Mouse (Mus musculus) intestine, embryonic 16.5 days (tissue): ENCODE data around the gene Cct5. TPM values are rescaled to one million over a fixed set of nuclear protein-coding genes. Genes with fewer than 3 reads are reported as not detected.

Experiments used
- ATAC-seq: fragments of 200-750 bp; cut with Nextera tagmentation; 2 replicates; pipeline ENCODE4 v1.8.0; 2017; ENCODE audit warnings: moderate TSS enrichment, moderate library complexity
- H3K27ac ChIP-seq: fragments of 300-500 bp; sonication (generic); 2 replicates; pipeline ENCODE4 v1.5.1; 2014; ENCODE audit warnings: mild to moderate bottlenecking, low read length
- H3K27me3 ChIP-seq: fragments of 300-500 bp; sonication (generic); replicated peaks from 2 replicates; pipeline ENCODE4 v1.6.1; 2014; ENCODE audit warnings: low read length, control low read depth, mixed read lengths; ENCODE audit not compliant: control insufficient read depth, insufficient read depth
- H3K36me3 ChIP-seq: fragments of 300-500 bp; sonication (generic); 2 replicates; pipeline ENCODE4 v1.6.1; 2014; ENCODE audit warnings: low read length, control low read depth; ENCODE audit not compliant: control insufficient read depth, insufficient read depth
- H3K4me1 ChIP-seq: fragments of 300-500 bp; sonication (generic); 2 replicates; pipeline ENCODE4 v1.6.1; 2014; ENCODE audit warnings: low read length, control low read depth, mixed read lengths; ENCODE audit not compliant: control insufficient read depth, insufficient read depth
- H3K4me2 ChIP-seq: fragments of 300-500 bp; sonication (generic); 2 replicates; pipeline ENCODE4 v1.6.1; 2014; ENCODE audit warnings: low read depth, low read length, control low read depth
- H3K4me3 ChIP-seq: fragments of 300-500 bp; sonication (generic); 2 replicates; pipeline ENCODE4 v1.5.1; 2014; ENCODE audit warnings: mild to moderate bottlenecking, low read length
- H3K9ac ChIP-seq: fragments of 300-500 bp; sonication (generic); 2 replicates; pipeline ENCODE4 v1.6.1; 2014; ENCODE audit warnings: low read depth, low read length
- H3K9me3 ChIP-seq: fragments of 300-500 bp; sonication (generic); 2 replicates; pipeline ENCODE4 v1.6.1; 2016; ENCODE audit warnings: low read length, control low read depth; ENCODE audit not compliant: control insufficient read depth
- WGBS: fragments of 180-500 bp; shearing (Covaris S2); extraction: QIAGEN DNeasy Blood & Tissue Kit; methylation state at CpG from one replicate; pipeline ENCODE4 v1.1.7; 2014; 5-methylcytosine and 5-hydroxymethylcytosine counted together
- polyA plus RNA-seq: library from polyadenylated mRNA; unstranded; fragments of >200 nt; fragmentation: Nextera tagmentation; extraction: Ambion mirVana; gene quantifications from 2 replicates; pipeline ENCODE4 v1.2.1, GENCODE M21; 2015

Gene Cct5
- polyA plus RNA-seq, 1 experiment from 2014 or later: 467 TPM

DNA sequence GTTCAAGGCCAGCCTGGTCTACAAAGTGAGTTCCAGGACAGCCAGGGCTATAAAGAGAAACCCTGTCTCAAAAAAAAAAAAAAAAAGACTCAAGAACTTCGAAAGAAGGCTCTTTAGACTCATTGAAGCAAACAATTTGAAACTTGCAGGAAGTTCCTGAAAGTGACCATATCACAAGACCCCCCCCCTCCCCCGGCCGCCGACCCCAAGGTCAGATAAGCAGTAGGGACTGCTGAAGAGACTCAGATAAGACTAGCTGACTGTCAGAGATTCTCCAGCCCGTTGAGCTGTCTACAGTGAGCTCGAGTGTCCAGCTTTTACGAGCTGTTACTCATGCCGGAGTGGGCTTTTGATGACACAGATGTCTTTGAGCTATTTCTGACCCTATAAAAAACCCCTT lies 38.8 kb downstream of the Cct5 start:
- Histone ChIP-seq H3K36me3 (no peaks in the 10 kb centered on the region), H3K4me1 (peaks cover 3% of the 10 kb centered on the region; the same call in 1 of the 2 replicates), H3K27ac (peak overlapping the region; percentile 68; the same call in 1 of the 2 replicates), H3K9me3 (no peaks in the 10 kb centered on the region; the same call in 1 of the 2 replicates), H3K27me3 (no peaks in the 10 kb centered on the region), H3K9ac (no peak overlapping the region), H3K4me3 (no peak overlapping the region), H3K4me2 (no peak overlapping the region)
- 63% methylated on average over 8 of the region's 8 CpGs for WGBS
- no peak for ATAC-seq

DNA sequence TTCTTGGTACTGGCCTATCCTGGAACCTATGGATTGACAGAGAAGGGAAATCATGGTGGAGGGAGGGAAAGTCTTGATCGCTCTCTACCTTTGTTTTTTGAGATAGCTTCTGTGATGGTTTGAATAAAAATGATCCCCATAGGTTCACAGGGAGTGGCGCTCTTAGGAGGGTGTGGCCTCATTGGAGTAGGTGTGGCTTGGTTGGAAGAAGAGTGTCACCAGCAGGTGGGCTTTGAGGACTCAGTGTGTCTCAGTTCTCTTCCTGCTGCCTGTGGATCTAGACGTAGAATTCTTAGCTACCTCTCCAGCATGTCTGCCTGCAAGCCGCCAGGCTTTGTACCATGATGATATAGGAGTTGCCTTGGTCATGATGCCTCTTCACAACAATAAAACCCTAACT lies 39.6 kb downstream of the Cct5 start:
- no peaks in the 10 kb centered on the region for H3K27me3 ChIP-seq
- no peak for ATAC-seq
- WGBS: 94% methylated on average over 4 of the region's 4 CpGs
- H3K4me2 ChIP-seq: no peak overlapping the region
- H3K4me3 ChIP-seq: no peak overlapping the region
- H3K9me3 ChIP-seq: no peaks in the 10 kb centered on the region; the same call in 1 of the 2 replicates
- H3K27ac ChIP-seq: no peak overlapping the region
- H3K9ac ChIP-seq: no peak overlapping the region
- H3K4me1 ChIP-seq: peaks cover 3% of the 10 kb centered on the region; the same call in 1 of the 2 replicates
- H3K36me3 ChIP-seq: no peaks in the 10 kb centered on the region

DNA sequence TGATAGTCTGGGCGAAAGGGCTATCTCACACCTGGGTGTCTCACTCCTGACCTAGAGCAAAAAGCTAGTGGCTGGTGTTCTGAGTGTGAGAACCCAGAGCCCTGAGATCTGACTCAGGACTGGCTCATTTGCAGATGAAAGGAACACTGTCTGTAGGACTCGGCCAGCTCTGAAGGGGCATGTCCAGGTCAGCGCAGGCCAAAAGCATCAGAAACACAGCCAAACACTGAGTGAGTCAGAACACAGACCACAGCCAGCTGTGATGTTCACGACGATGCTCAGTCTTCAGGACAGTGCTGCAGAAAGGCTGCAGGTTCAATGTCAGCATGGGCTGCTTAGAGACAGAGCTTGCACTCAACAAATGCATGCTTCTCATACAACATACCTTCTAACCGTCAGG lies 40.2 kb downstream of the Cct5 start:
- Histone ChIP-seq H3K4me2 (no peak overlapping the region), H3K27me3 (no peaks in the 10 kb centered on the region), H3K9me3 (no peaks in the 10 kb centered on the region; the same call in 1 of the 2 replicates), H3K4me1 (peaks cover 3% of the 10 kb centered on the region; the same call in 1 of the 2 replicates), H3K9ac (no peak overlapping the region), H3K36me3 (no peaks in the 10 kb centered on the region), H3K27ac (no peak overlapping the region), H3K4me3 (no peak overlapping the region)
- 76% methylated on average over 6 of the region's 6 CpGs for WGBS
- ATAC-seq: no peak

DNA sequence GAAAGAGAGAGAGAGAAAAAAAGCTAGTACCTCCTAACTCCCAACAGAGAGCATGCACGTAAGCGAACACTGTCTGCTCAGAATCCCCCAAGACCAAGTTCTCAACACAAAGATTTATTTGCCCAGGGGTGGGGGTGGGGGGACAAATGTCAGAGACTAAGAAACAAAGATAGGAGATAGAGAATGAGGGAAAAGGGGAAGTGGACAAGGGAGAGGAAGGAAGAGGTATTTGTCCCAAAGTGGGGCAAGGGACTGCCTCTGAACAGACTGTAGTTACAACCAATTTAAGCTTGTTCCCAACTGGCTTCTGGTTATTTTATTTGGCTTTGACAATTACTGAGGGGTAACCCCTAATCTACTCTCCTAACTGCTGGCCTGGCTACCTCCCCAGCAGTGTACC lies 46.7 kb downstream of the Cct5 start:
- H3K36me3 ChIP-seq: no peaks in the 10 kb centered on the region
- no peaks in the 10 kb centered on the region for H3K9me3 ChIP-seq
- no peak overlapping the region for H3K27ac ChIP-seq
- WGBS: 82% methylated on average over 2 of the region's 2 CpGs
- H3K9ac ChIP-seq: no peak overlapping the region
- no peaks in the 10 kb centered on the region for H3K4me1 ChIP-seq
- no peaks in the 10 kb centered on the region for H3K27me3 ChIP-seq
- H3K4me3 ChIP-seq: no peak overlapping the region
- no peak for ATAC-seq
- H3K4me2 ChIP-seq: no peak overlapping the region

DNA sequence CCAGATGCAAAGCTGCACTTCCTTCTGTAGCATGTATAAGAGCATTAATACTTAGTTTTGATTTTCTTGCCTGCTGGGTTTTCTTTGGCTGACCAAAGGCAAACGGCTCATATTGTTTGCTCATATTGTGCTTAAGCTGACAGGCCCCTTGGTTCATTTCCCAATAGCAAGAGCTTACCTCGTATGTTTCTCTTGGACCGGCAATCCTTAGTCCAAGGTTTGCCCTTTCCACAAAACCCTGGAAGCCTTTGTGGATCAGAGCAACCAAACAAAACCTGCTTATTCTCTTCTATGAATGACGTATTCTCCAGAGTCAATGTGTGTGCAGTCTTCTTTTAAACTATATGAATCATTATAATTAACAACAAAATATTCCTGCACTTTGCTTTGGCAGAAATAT lies 51.2 kb downstream of the Cct5 start:
- no peak for ATAC-seq
- Histone ChIP-seq H3K9me3 (no peaks in the 10 kb centered on the region), H3K36me3 (no peaks in the 10 kb centered on the region), H3K9ac (no peak overlapping the region), H3K4me3 (no peak overlapping the region), H3K4me1 (peaks cover 2% of the 10 kb centered on the region; the same call in 1 of the 2 replicates), H3K27ac (no peak overlapping the region), H3K27me3 (no peaks in the 10 kb centered on the region), H3K4me2 (no peak overlapping the region)
- WGBS: 75% methylated on average over 4 of the region's 4 CpGs

DNA sequence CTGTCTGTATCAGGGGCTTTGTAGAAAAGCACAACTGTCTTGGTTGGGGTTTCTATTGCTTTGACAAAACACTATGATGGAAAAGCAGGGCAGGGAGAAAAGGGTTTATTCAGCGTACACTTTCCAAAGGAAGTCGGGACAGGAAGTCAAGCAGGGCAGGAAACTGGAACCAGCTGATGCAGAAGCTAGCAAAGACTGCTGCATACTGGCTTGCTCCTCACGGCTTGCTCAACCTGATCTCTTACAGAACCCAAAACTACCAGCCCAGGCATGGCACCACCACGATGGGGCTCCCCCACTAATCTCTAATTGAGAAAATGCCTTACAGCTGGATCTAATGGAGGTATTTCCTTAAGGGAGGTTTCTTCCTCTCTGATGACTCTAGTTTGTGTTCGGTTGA lies 54.2 kb downstream of the Cct5 start:
- Histone ChIP-seq H3K36me3 (no peaks in the 10 kb centered on the region), H3K27ac (no peak overlapping the region), H3K4me3 (no peak overlapping the region), H3K4me2 (no peak overlapping the region), H3K9ac (no peak overlapping the region), H3K9me3 (no peaks in the 10 kb centered on the region), H3K27me3 (no peaks in the 10 kb centered on the region), H3K4me1 (peaks cover 7% of the 10 kb centered on the region; the same call in 1 of the 2 replicates)
- ATAC-seq: no peak
- 76% methylated on average over 5 of the region's 5 CpGs for WGBS

DNA sequence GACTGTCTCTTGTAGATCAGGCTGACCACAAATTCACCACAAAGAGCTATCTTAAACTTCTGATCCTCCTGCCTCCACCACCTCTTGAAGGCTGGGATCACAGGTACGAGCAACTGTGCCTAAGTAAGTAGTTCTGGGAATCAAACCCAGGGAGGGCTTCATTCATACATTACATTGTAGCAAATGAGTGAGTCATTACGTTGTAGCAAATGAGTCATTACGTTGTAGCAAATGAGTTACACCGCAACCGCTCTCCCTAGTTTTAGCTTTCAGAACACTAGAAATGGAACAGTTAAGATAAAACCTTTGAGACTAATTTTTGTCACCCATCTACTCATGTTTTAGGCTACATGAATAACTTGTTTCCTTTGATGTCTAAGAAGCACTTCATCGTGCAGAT lies 55.3 kb downstream of the Cct5 start:
- Histone ChIP-seq H3K9ac (no peak overlapping the region), H3K9me3 (no peaks in the 10 kb centered on the region), H3K4me1 (peaks cover 7% of the 10 kb centered on the region; the same call in 1 of the 2 replicates), H3K4me3 (no peak overlapping the region), H3K36me3 (no peaks in the 10 kb centered on the region), H3K4me2 (no peak overlapping the region), H3K27me3 (no peaks in the 10 kb centered on the region), H3K27ac (no peak overlapping the region)
- ATAC-seq: no peak
- WGBS: 89% methylated on average over 6 of the region's 6 CpGs

DNA sequence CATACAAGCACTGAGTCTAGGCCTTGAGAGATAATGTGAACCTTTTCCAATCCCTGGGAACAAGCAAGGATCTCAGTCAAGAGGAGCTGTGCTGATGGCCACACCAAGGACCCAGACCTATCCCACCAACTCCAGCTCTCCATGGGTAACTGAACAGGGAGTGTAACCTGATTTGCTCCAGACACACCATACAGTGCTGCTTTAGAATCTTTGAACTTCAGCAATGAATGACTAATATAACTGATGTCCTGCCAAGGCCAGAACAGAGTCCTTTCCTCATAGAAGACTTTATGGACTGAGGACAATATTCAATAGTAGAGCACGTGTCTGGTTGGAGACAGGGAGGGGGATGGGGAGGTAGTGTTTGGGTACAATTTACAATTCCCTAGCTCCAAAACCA lies 56.5 kb downstream of the Cct5 start:
- no peak overlapping the region for H3K4me2 ChIP-seq
- H3K9ac ChIP-seq: no peak overlapping the region
- H3K9me3 ChIP-seq: no peaks in the 10 kb centered on the region
- H3K36me3 ChIP-seq: no peaks in the 10 kb centered on the region
- H3K4me1 ChIP-seq: peaks cover 10% of the 10 kb centered on the region
- WGBS: 55% methylated on average over 1 of the region's 1 CpGs
- ATAC-seq: peak; percentile 78
- H3K4me3 ChIP-seq: no peak overlapping the region
- peak overlapping the region; percentile 53 for H3K27ac ChIP-seq
- H3K27me3 ChIP-seq: no peaks in the 10 kb centered on the region

DNA sequence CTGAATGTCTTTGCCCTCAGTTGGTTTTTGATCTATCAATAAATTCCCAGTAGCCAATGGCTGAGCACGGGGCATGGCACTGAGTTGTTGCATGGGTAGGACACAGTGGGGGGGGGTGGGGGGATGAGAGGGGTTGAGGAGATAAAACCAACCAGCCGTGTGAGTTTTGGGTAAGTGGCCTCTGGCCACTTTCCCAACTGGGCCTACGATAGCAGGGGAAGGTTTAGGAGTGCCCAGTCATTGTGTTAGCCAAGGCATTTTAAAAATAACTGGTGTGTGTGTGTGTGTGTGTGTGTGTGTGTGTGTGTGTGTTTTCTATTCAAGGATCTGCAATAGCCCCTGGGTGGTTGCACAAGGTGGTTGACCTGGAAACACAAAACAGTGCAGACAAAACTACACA lies 58.4 kb downstream of the Cct5 start:
- Histone ChIP-seq H3K27ac (no peak overlapping the region), H3K4me2 (no peak overlapping the region), H3K9me3 (no peaks in the 10 kb centered on the region)

More for the DNA sequence above, 58.4 kb downstream of the Cct5 start:
- ATAC-seq: no peak
- WGBS: 27% methylated on average over 3 of the region's 3 CpGs
- Histone ChIP-seq H3K36me3 (no peaks in the 10 kb centered on the region), H3K4me3 (no peak overlapping the region), H3K27me3 (no peaks in the 10 kb centered on the region), H3K9ac (no peak overlapping the region), H3K4me1 (peaks cover 10% of the 10 kb centered on the region)
